Mouse (Mus musculus) gastrocnemius, adult 2 months (tissue): Measurements from ENCODE around the gene Psmd11. TPM values are rescaled to one million over a fixed set of nuclear protein-coding genes. Genes with fewer than 3 reads are reported as not detected.

Source experiments
- DNase-seq: peaks from one replicate; pipeline ENCODE4 v3.0.0; 2022
- H3K27ac ChIP-seq: fragments of 200-600 bp; 2 replicates; pipeline ENCODE4 v1.8.1; 2022; ENCODE audit warnings: mild to moderate bottlenecking
- H3K4me3 ChIP-seq: fragments of 200-600 bp; 2 replicates; pipeline ENCODE4 v1.8.1; 2022; ENCODE audit warnings: mild to moderate bottlenecking, moderate library complexity
- CTCF ChIP-seq: fragments of 200-600 bp; IDR thresholded peaks from 2 replicates; pipeline ENCODE4 v1.8.1; 2022; ENCODE audit warnings: antibody characterized with exemption, mild to moderate bottlenecking, moderate library complexity
- intact Hi-C: fragments of 180-260 bp; cut with DNase I; formaldehyde crosslinking; loops from one replicate; pipeline ENCODE4 v1.15.1; 2025
- total RNA-seq, 2 experiments: library from RNA; stranded (reverse); gene quantifications; 2 replicates each; pipeline ENCODE4 v1.2.3; 2021

The Psmd11 gene
- total RNA-seq, 2 experiments from 2014 or later, result 138 to 169 TPM

DNA sequence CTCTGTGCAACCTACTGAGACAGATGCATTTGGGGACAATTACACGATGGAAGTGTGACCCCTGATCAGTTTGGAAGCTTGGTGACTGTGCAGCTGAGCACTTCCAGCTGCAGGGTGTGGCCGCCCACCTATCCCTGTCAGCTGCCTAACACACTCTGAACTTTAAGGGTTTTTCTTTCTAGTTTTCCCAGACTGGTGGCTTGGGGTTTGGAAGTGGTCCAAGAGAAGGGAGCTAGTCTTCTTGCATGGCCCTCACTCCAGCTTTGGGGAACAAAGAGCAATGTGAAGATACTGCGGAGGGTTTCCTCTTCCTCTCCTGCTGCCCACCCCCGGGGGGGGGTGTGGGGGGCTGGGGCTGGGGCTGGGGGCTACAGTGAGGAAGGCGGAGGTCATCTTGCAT, 51.0 kb downstream of the Psmd11 start:
- no peak for TF ChIP-seq CTCF
- DNase-seq, result no peak
- intact Hi-C loops, result no loop called here
- Histone ChIP-seq H3K4me3 (no peak overlapping the region), H3K27ac (no peak overlapping the region)

DNA sequence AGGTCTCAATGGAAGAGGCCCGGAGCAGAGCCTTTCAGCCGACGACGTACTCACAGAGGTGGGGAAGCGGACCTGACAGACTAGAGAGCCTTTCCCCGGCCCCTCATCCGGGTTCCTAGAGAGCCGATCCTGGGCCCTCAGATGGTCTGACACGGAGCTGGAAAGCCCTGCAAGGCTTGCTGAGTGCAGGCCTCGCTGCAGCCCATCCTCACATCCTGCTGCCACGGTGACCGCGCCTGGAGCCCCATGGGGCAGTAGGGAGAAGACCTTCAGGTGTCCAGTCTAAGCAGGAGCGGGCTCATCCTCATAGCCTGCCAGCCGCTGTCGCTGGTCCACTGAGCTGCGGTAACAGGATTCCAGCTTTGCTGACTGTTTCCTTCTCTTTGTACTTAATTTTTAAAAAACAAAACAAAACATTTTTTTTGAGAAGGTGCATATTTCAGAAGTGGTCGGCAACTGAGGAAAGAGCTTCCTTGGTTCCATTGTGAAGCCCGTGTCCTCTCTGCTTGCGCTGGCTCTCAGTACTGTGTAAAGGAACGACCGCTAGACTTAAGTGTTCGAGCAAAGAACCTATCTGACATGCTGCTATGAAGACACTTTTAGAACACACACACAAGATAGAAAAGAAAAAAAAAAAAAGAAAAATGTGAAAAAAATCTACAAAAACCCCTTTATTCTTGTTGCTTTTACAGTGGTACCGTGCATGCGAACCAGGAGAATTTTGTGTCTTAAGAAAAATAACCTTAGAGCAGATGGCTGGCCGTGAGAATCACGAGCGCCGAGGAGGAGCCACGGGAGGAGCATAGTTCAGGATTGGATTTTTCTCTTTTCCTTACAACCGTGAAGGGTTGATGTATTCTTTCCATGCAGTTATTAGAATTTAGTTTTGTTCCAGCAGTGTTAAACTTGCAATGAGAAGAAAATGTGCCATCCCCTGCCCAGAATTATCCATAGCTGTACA, 51.8 kb downstream of the Psmd11 start:
- Histone ChIP-seq H3K27ac (no peak overlapping the region), H3K4me3 (no peak overlapping the region)
- intact Hi-C loops, result no loop called here
- TF ChIP-seq CTCF, result no peak
- no peak for DNase-seq

DNA sequence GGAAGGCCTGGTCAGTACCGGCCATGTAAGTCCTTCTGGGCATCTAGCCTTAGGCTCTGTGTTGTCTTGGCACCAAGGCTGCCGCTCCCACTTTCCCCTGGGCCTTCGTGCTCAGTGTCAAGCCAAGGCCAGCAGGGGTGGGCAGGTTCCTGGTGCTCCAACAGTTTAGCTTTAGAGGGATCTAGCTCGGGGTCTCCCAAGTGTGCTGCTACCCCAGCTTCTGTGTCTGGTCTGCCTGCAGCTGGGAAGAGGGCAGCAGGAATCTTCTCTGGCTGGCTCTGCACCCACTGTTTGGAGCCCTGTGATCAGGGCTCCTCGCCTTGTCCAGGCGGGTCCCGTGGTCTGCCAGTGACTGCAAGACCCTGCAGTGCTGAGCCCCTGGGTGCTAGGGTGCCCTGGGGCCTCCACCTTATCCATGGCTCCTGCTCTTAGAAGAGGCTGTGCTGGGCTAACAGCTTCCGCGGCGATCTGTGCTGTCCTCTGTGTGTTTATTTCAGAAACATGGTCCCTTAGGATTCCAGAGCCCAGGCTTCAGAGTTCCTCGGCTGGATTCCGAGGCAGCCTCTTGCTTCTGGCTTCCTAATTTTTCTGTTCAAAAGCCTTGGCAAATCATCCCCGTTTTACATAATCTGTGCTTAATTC, 53.1 kb downstream of the Psmd11 start:
- DNase-seq, result peak; percentile 16
- Histone ChIP-seq H3K4me3 (no peak overlapping the region), H3K27ac (no peak overlapping the region; the same call in 1 of the 2 replicates)
- intact Hi-C loops, result no loop called here
- TF ChIP-seq CTCF, result no peak

DNA sequence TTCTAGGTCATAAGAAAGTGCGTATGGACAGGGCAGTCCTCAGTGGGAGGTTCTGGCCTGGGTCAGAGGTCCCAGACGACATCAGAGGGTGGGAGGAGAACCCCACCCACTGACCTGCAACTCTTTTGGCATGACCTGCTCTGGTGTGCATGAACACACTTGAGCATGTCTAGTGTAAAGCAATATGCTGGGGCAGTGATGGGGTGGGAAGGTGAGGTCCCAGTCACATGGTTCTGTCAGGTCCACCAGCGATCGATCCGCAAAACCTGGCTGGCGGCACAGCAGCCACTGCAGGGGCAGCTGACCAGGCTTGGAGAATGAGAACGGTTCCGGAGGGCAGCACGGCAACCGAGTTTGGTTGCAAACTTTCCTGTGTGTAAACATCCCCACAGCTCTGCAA, 53.9 kb downstream of the Psmd11 start:
- intact Hi-C loops, result no loop called here
- H3K27ac ChIP-seq, result no peak overlapping the region
- DNase-seq, result no peak
- TF ChIP-seq CTCF, result no peak
- no peak overlapping the region for H3K4me3 ChIP-seq

DNA sequence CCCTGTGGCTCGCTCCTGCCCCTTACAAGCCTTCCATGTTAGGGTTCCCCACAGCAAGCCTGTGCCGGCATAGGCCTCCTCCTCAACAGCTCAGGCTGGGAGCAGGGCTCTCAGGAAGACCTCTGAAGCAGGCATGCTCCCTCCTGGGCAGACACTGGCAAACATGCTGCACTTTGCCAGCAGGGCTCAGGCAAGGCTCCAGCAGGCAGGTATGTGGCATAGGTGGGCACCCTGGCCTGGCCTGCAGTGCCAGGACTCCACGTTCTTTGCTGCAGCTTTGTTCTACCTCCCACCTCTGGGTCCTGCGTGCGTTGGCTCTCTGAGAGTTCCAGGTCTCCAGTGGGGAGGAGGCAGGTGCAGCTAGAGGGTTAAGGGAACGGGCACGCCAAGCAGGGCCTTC, 54.5 kb downstream of the Psmd11 start:
- intact Hi-C loops, result no loop called here
- no peak for TF ChIP-seq CTCF
- Histone ChIP-seq H3K27ac (no peak overlapping the region), H3K4me3 (no peak overlapping the region)
- DNase-seq, result no peak

DNA sequence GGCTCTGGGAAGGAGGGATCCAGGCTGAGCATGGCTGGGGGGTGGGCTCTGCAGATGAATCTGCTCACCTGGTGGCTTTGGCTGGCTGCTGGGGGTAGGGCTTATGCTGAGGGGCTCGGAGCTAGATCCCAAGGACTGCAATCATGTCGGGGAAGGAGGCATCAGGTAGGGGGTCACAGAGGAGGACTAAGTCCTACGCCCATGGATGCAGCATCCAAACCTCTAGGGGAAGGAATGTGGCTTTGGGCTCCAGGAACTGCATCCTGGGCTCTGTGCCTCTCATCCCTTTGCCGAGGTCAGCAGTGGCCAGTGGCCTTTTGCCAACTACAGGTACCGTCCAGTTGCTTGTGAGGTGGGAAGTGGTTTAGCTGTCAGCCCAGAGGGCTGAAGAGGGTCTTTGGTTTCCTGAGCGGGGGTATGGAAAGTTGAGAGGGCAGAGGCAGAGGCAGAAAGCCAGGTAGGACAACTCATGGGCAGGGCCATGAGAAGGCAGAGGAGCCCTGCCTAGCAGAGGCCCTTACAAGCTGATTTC, 55.2 kb downstream of the Psmd11 start:
- H3K27ac ChIP-seq, result no peak overlapping the region
- H3K4me3 ChIP-seq, result no peak overlapping the region
- TF ChIP-seq CTCF, result no peak
- intact Hi-C loops, result no loop called here
- no peak for DNase-seq

DNA sequence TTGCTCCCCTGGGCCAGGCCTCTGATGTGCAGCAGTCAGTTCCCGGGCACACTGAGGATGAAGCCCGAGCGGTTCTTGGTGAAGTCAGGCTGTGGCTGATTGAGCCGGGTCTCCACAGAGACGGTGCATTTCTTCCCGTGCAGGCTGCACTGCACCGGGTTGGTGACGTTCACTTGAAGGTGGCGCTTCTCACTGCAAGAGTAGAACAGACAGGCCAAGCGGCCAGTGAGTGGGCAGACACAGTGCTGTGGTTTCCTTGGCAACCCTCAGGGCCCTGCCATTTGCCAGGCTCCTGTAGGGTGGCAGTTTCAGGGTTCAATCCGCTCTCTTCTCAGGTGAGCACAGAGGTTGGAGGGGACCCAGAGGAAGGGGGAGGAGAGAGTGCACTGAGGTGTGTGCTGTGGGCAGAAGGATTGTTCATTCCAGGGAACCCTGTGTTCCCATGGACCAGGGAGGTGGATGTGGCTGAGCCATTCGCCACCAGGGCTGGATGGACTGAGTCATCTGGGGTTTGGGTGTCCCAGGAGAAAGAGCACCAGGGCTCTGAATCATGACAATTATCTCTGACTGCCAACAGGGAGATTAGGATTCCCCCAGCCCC, 55.9 kb downstream of the Psmd11 start:
- no peak overlapping the region for H3K4me3 ChIP-seq
- TF ChIP-seq CTCF, result no peak
- intact Hi-C loops, result no loop called here
- DNase-seq, result no peak
- no peak overlapping the region for H3K27ac ChIP-seq

DNA sequence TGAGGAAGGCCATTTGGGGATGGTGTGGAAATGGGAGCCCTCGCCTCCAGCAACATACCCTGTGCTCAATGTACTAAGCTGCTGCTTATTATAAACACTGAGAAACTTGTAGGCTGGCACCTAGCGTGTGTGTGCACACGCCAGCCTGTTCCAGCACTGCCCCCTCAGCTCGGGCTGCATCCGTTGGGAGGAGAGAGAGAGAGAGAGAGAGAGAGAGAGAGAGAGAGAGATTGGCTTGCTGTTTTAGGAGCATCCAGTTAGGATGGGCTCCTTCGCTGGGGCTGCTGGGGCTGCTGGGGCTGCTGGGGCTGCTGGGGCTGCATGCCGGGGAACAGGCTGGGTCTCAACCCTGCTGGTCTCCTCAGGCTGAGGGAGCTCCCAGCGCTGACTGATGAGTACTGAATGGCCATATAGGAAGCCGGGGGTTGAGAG, 56.7 kb downstream of the Psmd11 start:
- Histone ChIP-seq H3K4me3 (no peak overlapping the region), H3K27ac (no peak overlapping the region)
- TF ChIP-seq CTCF, result no peak
- no peak for DNase-seq
- intact Hi-C loops, result no loop called here

DNA sequence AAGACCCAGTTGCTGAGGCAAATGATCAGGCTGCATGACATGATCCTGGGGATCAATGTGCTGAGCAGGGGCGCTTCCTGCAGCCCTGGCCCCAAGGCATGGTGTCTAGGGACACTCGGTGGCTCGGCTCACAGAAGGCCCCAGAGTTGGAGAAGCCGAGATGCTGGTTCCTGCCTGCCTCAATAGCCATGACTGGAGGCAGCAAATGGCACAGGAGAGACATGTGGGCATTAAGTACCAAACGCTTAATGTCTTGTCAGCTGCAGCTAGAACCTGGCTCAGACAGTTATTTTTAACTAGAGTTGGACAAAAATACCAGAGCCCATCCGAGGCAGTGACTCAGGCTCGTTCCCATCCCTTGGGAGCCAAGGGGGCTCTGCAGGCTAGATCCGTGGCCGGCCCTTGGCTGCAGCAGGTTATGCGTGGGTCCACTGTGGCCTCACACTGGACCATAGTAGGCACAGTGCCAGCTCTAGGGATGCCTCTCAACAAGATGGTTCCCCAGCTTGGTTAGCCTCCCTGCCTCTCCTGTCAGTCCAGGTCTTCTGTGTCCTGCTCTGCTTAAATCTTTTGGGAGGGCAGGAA, 57.3 kb downstream of the Psmd11 start:
- intact Hi-C loops, result no loop called here

DNA sequence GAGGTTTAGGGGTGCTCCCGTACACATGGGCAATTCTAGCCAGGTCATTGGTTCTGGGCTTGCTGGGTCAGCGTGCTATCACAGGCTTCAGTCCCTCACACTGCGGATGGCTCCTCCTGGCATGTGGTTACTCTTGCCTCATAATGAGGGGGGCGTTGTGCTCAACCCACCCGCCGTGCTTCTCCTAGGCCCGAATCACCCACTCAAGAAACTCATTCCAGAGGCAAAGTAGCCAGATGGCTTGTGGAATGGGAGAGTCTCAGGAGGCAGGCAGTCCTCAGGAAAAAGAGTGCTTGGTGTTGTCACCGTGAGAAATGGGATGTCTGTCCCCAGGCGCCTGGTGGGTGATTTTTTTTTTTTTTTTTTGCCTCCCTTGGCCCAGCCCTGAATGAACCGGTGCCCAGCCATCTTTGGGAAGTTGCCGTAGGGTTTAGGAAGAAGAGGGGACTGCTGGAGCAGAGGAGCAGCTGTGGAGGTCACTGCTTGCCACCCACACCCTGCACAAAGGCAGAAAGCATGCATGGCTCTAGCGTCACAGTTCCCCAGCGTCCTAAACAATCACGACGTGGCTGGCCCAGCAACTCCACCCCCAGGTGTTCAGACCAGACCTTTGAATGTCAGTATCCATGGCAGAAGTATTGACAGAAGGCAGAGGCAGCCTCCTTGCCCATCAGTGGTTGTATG, 59.6 kb downstream of the Psmd11 start:
- H3K27ac ChIP-seq, result no peak overlapping the region
- no peak overlapping the region for H3K4me3 ChIP-seq
- intact Hi-C loops, result no loop called here
- no peak for DNase-seq
- no peak for TF ChIP-seq CTCF

More for the DNA sequence above, 57.3 kb downstream of the Psmd11 start:
- no peak overlapping the region for H3K27ac ChIP-seq
- TF ChIP-seq CTCF, result no peak
- no peak overlapping the region for H3K4me3 ChIP-seq
- DNase-seq, result no peak

DNA sequence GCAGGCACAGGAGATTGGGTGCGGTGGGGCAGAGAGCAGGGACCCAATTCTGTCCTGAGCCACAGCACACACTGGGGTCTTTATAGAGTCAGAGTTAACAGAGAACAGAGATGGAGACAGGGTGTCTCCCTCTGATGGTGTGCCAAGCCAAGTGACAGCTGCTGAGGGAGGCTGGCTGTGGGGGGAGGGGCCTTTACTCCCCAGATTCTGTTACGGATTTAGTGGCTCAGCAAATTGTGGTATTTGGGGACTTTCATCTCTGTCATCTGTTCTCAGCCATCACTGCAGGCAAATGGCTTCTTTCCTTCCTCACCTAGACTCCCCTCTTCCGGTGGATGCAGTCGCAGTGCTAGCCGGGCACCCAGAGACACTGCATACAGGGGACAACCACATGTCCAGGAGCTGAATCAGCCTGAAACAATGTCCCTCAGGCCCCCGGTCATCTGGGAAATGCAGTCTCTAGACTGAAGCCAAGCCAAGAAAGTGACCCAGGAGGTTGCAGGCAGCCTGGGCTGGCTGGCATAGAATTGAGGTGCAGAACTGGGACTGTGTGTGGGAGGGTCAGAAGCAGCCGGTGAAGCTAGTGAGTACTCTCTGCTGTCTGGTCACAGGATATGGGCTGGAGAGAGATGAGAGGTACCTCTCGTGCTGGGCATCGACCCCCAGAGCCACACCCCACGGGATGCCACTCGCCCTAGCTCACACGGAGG, 60.9 kb downstream of the Psmd11 start:
- Histone ChIP-seq H3K4me3 (peak overlapping the region; percentile 29), H3K27ac (peak overlapping the region; percentile 20; the same call in 1 of the 2 replicates)
- peak; percentile 50 for DNase-seq
- intact Hi-C loops, result no loop called here
- TF ChIP-seq CTCF, result no peak

DNA sequence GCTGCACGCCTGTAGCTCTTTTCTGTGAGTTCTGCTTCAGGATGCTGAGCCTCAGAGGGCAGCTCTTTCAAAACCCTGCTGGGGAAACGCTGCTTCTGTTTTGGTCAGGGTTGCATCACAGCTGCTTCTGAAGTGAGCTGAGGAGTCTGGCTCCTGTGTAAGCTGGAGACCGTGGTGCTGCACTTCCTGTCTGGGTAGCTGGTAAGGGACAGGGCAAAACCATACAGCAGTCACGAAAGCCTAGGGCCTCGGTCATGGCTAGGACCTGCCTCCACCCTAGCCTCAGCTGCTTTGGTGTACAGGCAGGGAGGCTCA, 61.4 kb downstream of the Psmd11 start:
- no peak for DNase-seq
- Histone ChIP-seq H3K4me3 (peak overlapping the region; percentile 2; the same call in 1 of the 2 replicates), H3K27ac (peak overlapping the region; percentile 20; the same call in 1 of the 2 replicates)
- intact Hi-C loops, result no loop called here
- TF ChIP-seq CTCF, result no peak
